Mouse (Mus musculus) megakaryocyte, embryonic 14.5 days (primary cell): ENCODE measurements at regions not wholly inside any gene's neighbourhood (a gene's known extent, or its start where the extent isn't known, plus 50 kb on each side); places are given as distances from the start of the nearest gene placed in this dataset.

Experiments used
- H3K27me3 ChIP-seq: replicated peaks from 2 replicates; pipeline ENCODE3; 2012; ENCODE audit warnings: inconsistent platforms
- H3K36me3 ChIP-seq: replicated peaks from 2 replicates; pipeline ENCODE3; 2012; ENCODE audit warnings: low read length, inconsistent platforms, mixed read lengths
- H3K4me1 ChIP-seq: 2 replicates; pipeline ENCODE4 v1.6.1; 2012; ENCODE audit warnings: inconsistent platforms
- H3K4me3 ChIP-seq: replicated peaks from 2 replicates; pipeline ENCODE3; 2012; ENCODE audit warnings: moderate library complexity, mild to moderate bottlenecking, inconsistent platforms
- H3K9me3 ChIP-seq: 2 replicates; pipeline ENCODE4 v1.6.1; 2012; ENCODE audit warnings: inconsistent platforms
- FLI1 ChIP-seq: IDR thresholded peaks from 2 replicates; pipeline ENCODE4 v1.6.1; 2012; ENCODE audit warnings: low read length, inconsistent platforms, mixed read lengths
- GATA1 ChIP-seq: IDR thresholded peaks from 3 replicates; pipeline ENCODE4 v1.6.1; 2012; ENCODE audit warnings: mixed read lengths, low read length, inconsistent platforms, borderline replicate concordance

- Histone ChIP-seq H3K27me3 (no peaks in the 10 kb centered on the region), H3K36me3 (no peaks in the 10 kb centered on the region), H3K9me3 (no peaks in the 10 kb centered on the region), H3K4me1 (peaks cover 24% of the 10 kb centered on the region), H3K4me3 (no peak overlapping the region)
- TF ChIP-seq GATA1 = no peak
- TF ChIP-seq FLI1 = no peak
Measured at GRCm38 (mm10) chr3:14975203-14975602, 89.1 kb downstream of the Car2 start.

- Histone ChIP-seq H3K9me3 (no peaks in the 10 kb centered on the region), H3K36me3 (no peaks in the 10 kb centered on the region), H3K4me1 (peaks cover 20% of the 10 kb centered on the region), H3K27me3 (no peaks in the 10 kb centered on the region), H3K4me3 (no peak overlapping the region)
- TF ChIP-seq FLI1 (no peak), GATA1 (no peak)
Measured at GRCm38 (mm10) chr3:14979116-14979613, 93.1 kb downstream of the Car2 start.

- H3K4me3 ChIP-seq = peak overlapping the region; percentile 72
- no peaks in the 10 kb centered on the region for H3K36me3 ChIP-seq
- no peaks in the 10 kb centered on the region for H3K9me3 ChIP-seq
- H3K4me1 ChIP-seq = peaks cover 38% of the 10 kb centered on the region
- no peaks in the 10 kb centered on the region for H3K27me3 ChIP-seq
- no peak for TF ChIP-seq FLI1
- peak; percentile 45; the same call in 1 of the 3 replicates for TF ChIP-seq GATA1
Measured at GRCm38 (mm10) chr3:14989635-14990034, 103.6 kb downstream of the Car2 start.

- H3K36me3 ChIP-seq = no peaks in the 10 kb centered on the region
- TF ChIP-seq GATA1 (no peak), FLI1 (no peak)
- H3K4me3 ChIP-seq = no peak overlapping the region
- no peaks in the 10 kb centered on the region for H3K27me3 ChIP-seq
- peaks cover 46% of the 10 kb centered on the region for H3K4me1 ChIP-seq
- no peaks in the 10 kb centered on the region for H3K9me3 ChIP-seq
Measured at GRCm38 (mm10) chr3:14993936-14994335, 107.9 kb downstream of the Car2 start.

- H3K9me3 ChIP-seq = no peaks in the 10 kb centered on the region
- peaks cover 26% of the 10 kb centered on the region; the same call in 1 of the 2 replicates for H3K4me1 ChIP-seq
- TF ChIP-seq GATA1 (no peak), FLI1 (no peak)
Measured at GRCm38 (mm10) chr3:14997241-14997640, 111.2 kb downstream of the Car2 start.

GRCm38 (mm10) chr3:14998521-14998920 is 112.4 kb downstream of the Car2 start:
- TF ChIP-seq GATA1 = no peak
- no peak for TF ChIP-seq FLI1
- Histone ChIP-seq H3K4me1 (peaks cover 26% of the 10 kb centered on the region; the same call in 1 of the 2 replicates), H3K9me3 (no peaks in the 10 kb centered on the region), H3K4me3 (no peak overlapping the region), H3K27me3 (no peaks in the 10 kb centered on the region), H3K36me3 (no peaks in the 10 kb centered on the region)

More at GRCm38 (mm10) chr3:14997241-14997640, 111.2 kb downstream of the Car2 start:
- no peaks in the 10 kb centered on the region for H3K27me3 ChIP-seq
- H3K36me3 ChIP-seq = no peaks in the 10 kb centered on the region
- no peak overlapping the region for H3K4me3 ChIP-seq

GRCm38 (mm10) chr3:14999411-14999810 is 113.3 kb downstream of the Car2 start:
- peaks cover 20% of the 10 kb centered on the region; the same call in 1 of the 2 replicates for H3K4me1 ChIP-seq
- no peaks in the 10 kb centered on the region for H3K36me3 ChIP-seq
- H3K4me3 ChIP-seq = no peak overlapping the region
- no peak for TF ChIP-seq FLI1
- TF ChIP-seq GATA1 = no peak
- no peaks in the 10 kb centered on the region for H3K9me3 ChIP-seq
- H3K27me3 ChIP-seq = no peaks in the 10 kb centered on the region

- no peak overlapping the region for H3K4me3 ChIP-seq
- H3K36me3 ChIP-seq = no peaks in the 10 kb centered on the region
- peaks cover 20% of the 10 kb centered on the region; the same call in 1 of the 2 replicates for H3K4me1 ChIP-seq
- TF ChIP-seq GATA1 = no peak
- TF ChIP-seq FLI1 = no peak
- H3K27me3 ChIP-seq = no peaks in the 10 kb centered on the region
- no peaks in the 10 kb centered on the region for H3K9me3 ChIP-seq
Measured at GRCm38 (mm10) chr3:14999914-15000313, 113.8 kb downstream of the Car2 start.

GRCm38 (mm10) chr3:15000657-15001056 is 114.6 kb downstream of the Car2 start:
- no peaks in the 10 kb centered on the region for H3K36me3 ChIP-seq
- peaks cover 20% of the 10 kb centered on the region; the same call in 1 of the 2 replicates for H3K4me1 ChIP-seq
- TF ChIP-seq FLI1 (no peak), GATA1 (no peak)
- H3K27me3 ChIP-seq = no peaks in the 10 kb centered on the region
- no peaks in the 10 kb centered on the region for H3K9me3 ChIP-seq
- no peak overlapping the region for H3K4me3 ChIP-seq

GRCm38 (mm10) chr3:15007821-15008220 is 121.7 kb downstream of the Car2 start:
- no peaks in the 10 kb centered on the region for H3K27me3 ChIP-seq
- H3K4me1 ChIP-seq = peaks cover 3% of the 10 kb centered on the region; the same call in 1 of the 2 replicates
- TF ChIP-seq GATA1 (no peak), FLI1 (no peak)
- H3K36me3 ChIP-seq = no peaks in the 10 kb centered on the region
- no peaks in the 10 kb centered on the region for H3K9me3 ChIP-seq
- H3K4me3 ChIP-seq = no peak overlapping the region
